Mouse (Mus musculus) layer of hippocampus, postnatal 14 days (tissue): Measurements from ENCODE around the gene Eci1. TPM values are rescaled to one million over a fixed set of nuclear protein-coding genes. Genes with fewer than 3 reads are reported as not detected.
A peak's percentile ranks its signal among the peaks of the same experiment; 100 is the strongest.

Experiments used
- DNase-seq, 2 experiments: peaks; one replicate each; pipeline ENCODE4 v3.0.0; 2021 to 2022; ENCODE audit warnings: low spot score in 2 of 2, mixed read lengths in 1 of 2
- total RNA-seq, 2 experiments: library from RNA; stranded (reverse); gene quantifications; 2 replicates each; pipeline ENCODE4 v1.2.3; 2021

The Eci1 gene
- total RNA-seq, 2 experiments from 2014 or later, result 25.4 to 28.0 TPM

DNA sequence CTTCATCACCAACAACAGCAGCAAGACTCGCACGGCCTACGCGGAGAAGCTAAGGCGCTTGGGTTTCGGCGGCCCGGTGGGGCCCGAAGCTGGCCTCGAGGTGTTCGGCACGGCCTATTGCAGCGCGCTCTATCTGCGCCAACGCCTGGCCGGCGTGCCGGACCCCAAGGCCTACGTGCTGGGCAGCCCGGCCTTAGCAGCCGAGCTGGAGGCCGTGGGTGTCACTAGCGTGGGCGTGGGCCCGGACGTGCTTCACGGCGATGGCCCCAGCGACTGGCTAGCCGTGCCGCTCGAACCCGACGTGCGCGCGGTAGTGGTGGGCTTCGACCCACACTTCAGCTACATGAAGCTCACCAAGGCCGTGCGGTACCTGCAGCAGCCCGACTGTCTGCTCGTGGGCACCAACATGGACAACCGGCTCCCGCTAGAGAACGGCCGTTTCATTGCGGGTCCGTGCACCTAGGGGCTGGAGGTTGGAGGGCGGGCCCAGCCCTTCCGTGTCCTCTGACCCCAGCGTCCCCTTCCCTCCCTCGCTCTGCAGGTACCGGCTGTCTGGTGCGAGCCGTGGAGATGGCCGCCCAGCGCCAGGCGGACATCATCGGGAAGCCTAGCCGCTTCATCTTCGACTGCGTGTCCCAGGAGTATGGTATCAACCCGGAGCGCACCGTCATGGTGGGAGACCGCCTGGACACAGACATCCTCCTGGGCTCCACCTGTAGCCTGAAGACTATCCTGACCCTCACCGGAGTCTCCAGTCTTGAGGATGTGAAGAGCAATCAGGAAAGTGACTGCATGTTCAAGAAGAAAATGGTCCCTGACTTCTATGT, 44.5 kb downstream of the Eci1 start:
- DNase-seq, result peak in 1 of 2 experiments; percentile 31

- DNase-seq, result no peak
These were observed 46.1 kb downstream of the Eci1 start for GRCm38 (mm10) chr17:24472512-24472911.

DNA sequence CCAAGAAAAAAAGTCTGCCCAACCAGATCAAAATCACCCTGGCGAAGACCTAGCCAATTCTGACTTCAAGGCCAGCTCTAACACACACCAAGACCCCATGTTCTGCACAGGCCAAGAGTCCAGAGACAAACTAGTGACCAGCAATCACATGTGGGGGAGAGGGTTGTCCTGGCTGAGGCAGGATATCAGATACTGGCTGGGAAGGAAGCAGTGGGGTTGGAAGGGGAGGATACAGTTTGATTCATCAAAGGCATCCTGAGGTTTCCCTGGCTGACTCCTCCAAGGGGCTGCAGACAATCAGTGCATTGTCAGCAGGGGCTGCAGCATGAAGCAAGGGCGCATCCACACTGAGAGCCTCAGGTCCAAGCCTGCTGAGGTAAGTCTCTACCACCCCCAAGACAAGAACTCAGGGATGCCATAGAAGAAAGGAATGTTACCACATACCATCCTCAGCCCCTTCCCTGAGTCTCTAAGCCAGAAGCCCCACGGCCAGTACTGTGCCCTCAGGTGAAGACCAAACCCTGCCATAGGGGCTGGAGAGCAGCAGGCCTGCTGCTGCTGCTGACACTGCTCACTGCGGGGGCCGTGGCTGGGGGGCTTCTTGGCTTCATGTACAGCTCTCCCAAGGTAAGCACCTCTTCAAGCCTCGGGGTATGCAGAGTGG, 47.3 kb downstream of the Eci1 start, which contains the start of gene Bricd5:
TSS of gene Bricd5 (plus strand) at position 273 of the 664 bp plus-strand sequence.
- no peak for DNase-seq

- DNase-seq, result peak; percentile 43 to 79
These were observed 48.1 kb downstream of the Eci1 start for GRCm38 (mm10) chr17:24474557-24474956.

- no peak for DNase-seq
These were observed 49.1 kb downstream of the Eci1 start for GRCm38 (mm10) chr17:24475586-24475985.

DNA sequence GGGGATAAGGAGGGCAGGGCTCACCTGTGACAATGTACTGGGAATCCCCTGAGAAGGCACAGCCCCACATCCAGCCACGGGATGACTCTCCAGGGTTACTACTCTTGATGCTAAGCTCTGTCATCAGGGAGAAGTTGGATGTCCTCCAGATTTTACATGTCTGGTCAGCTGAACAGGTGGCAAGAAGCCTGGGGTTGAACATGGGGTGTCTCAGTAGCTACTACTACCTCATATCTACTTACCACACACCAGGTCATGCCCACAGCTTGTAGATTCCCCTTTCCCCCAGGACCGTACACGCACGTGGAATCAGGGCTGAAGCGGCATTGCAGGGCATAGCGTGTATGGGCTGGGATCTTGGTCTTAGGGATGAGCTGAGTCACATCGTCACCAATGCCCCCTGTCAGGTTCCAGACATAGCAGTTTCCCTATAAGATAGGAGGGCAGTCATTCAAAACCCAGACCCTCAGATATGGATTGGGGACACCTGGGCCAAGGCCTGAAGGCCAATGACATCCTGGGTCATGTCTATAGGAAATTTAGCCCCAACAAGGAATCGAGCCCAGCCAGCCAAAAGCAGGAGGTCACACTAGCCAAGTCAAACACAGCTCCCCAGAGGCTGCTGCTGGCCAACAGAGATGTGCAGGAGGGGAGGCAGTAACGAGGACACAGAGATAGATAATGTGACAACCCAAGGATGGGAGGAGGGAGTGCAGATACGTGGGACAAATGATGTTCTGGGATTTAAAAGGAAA, 49.8 kb downstream of the Eci1 start:
- no peak for DNase-seq

GRCm38 (mm10) chr17:24477053-24477984, 50.9 kb downstream of the Eci1 start:
- no peak for DNase-seq

GRCm38 (mm10) chr17:24477985-24478600, 51.7 kb downstream of the Eci1 start:
- DNase-seq, result no peak

DNA sequence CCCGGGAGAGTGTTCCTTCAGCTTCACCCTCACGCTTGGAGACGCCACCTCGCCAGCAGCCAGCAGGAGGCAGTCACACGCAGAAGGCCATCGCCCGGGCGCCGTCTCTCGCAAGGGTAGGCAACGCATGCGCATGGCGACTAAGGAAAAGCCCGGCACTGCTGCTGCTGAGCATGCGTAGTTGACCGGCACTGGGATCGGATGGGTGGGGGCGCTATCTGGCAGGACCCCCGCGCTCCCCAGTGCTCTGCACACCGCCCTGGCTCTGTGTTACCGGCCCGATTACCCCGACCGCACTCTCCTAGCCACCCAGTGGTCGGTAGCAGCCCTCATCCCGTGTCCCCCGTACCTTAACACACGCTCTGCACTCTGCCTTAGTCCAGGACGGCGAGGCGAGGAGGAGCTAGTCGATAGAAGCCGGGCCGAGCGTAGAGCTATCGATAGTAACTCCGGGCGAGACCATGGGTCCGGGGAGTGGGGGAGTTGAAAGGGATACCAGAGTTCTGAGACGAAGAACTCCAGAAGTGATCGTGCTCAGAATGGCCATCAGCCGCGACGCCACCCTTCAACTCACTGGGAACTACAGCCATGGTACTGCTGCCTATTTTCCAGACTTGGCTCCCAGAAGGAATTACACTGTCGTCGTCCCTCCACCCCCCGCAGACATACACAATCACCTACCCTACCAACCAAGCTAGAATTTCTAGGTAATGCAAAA, 52.4 kb downstream of the Eci1 start, which contains the start of gene Mlst8:
TSS of gene Mlst8 (minus strand) at position 416 of the 718 bp plus-strand sequence.
- peak; percentile 98 to 99 for DNase-seq

DNA sequence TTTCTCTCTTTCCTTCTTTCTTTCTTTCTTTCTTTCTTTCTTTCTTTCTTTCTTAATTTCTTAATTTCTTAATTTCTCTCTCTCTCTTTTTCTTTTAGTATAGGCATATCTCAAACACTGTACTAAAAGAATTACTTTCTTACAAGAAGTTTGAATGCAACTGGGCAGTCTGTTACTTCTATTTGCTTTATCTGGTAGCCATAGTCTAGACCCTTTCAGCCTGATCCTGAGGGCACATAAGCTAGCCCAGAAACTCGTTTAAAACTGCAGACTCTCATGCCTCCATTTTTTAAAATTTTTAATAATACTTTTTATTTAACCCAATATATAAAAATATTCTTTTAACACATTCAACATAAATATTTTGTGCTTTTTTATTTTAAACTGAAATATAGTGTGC, 53.0 kb downstream of the Eci1 start:
- DNase-seq, result no peak

DNA sequence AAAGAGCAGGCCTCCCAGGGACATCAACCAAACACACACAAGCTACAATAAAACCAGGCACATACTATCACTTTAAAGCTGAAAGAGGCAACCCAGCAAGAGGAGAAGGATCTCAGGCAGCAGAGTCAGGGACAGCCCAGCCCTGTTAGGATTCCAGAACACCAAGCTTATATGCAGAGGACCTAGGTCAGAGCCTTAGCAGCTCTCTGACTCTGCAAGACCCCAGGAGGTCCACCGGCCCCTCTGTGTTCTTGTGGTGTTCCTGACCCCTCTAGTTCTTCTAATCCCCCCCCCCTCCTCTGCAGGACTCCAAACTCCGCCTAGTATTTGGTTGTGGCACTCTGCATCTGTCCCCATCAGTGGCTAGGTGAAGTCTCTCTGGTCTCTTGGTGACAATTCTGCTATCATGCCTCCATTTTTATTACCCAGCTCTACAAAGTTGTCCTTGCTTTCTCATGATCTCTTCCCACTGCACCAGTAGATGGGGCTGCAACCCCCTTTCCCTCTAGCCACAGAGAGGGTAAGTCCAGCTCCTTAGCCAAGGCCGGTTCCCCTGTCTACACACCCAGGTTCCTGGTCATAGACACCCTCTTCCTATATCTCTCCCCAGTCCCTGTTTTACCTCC, 53.9 kb downstream of the Eci1 start:
- no peak for DNase-seq

DNA sequence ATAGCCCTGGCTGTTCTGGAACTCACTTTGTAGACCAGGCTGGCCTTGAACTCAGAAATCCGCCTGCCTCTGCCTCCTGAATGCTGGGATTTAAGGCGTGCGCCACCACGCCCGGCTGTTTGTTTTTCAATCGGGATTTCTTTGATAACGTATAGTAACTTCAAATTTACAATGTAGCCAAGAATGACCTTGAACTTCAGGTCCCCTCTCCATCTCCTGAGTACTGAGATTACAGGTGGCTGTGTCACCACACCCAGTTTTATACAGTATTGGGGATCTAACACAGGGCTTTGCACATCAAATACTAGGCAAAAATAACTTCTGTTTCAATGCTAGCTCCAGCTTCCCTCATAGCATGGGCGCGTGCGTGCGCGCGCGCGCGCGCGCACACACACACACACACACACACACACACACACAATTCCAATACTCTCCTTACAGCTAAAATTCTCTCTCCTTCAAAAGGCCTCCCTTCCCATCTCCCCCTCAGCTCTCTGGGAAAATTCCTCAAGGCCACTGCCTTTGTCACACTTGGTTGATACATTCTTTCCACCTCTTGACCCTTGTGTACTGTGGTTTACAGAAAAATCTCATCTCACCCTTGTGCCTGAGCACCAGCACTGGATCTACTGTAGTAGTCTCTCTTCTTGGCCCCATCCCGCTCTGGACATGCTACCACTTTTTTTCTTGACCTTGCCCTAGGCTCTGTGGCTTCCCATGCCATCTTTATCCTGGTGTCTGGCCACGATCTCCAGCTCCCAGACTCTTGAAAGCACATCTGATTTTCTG, 54.8 kb downstream of the Eci1 start:
- no peak for DNase-seq

DNA sequence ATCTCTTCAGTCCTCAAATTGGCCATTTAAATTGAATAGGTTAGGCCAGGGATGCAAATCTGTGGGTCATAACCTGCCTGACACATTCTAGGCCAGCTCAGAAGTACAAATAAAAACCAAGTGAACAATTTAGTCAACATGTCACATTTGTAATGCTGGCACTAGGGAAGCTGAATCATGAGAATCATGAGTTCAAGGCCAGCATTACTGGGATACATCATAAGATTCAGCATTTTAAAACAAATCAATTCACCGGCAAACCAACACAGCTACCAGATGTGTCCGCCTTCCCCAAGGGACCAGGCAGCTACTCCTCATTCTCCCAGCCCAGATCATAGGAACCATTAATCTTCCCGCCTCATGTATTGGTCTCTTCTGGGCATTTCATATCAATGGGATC, 57.1 kb downstream of the Eci1 start:
- DNase-seq, result no peak

GRCm38 (mm10) chr17:24485090-24485860, 58.8 kb downstream of the Eci1 start:
- DNase-seq, result peak in 1 of 2 experiments; percentile 66

GRCm38 (mm10) chr17:24488186-24488661, 61.8 kb downstream of the Eci1 start, which contains the start of gene Caskin1:
Caskin1 (plus strand) TSS chr17:24488601.
- DNase-seq, result no peak

GRCm38 (mm10) chr17:24488662-24489264, 62.3 kb downstream of the Eci1 start:
- no peak for DNase-seq
